Mouse (Mus musculus) Patski (cell line): ENCODE data around the gene Rnd1. TPM values are rescaled to one million over a fixed set of nuclear protein-coding genes. Genes with fewer than 3 reads are reported as not detected.

Experiments used
- ATAC-seq: fragments of 100-300 bp; one replicate; pipeline ENCODE4 v1.8.0; 2021
- CTCF ChIA-PET: fragments of 350-600 bp; sonication (Branson Sonifier 250); formaldehyde crosslinking; loops from one replicate; lab custom pipeline; 2022; ENCODE audit warnings: inconsistent platforms; lab: Charles Lee
- POLR2A ChIA-PET: fragments of 350-600 bp; sonication (Branson Sonifier 250); formaldehyde crosslinking; loops from one replicate; lab custom pipeline; 2022; ENCODE audit warnings: antibody characterized with exemption, inconsistent platforms; lab: Charles Lee
- DNase-seq: peaks from one replicate; pipeline ENCODE4 v3.0.0-alpha.2; 2011; ENCODE audit warnings: low read depth, low spot score
- H3K27me3 ChIP-seq: fragments of 371-371 bp; one replicate; pipeline ENCODE4 v1.5.1; 2021
- CTCF ChIP-seq: fragments of 100-300 bp; IDR thresholded peaks from one replicate; pipeline ENCODE4 v1.5.1; 2021
- in situ Hi-C: fragments of 300-500 bp; cut with MboI; formaldehyde crosslinking; loops from 3 replicates; pipeline ENCODE4 v1.11.1; 2018; ENCODE audit warnings: low pct_unique_long_range_greater_than_20kb, mixed read lengths
- polyA plus RNA-seq: library from polyadenylated mRNA; unstranded; gene quantifications from one replicate; pipeline ENCODE4 v1.2.3, GENCODE M21; 2021

The Rnd1 gene
- 14.8 TPM for polyA plus RNA-seq

DNA sequence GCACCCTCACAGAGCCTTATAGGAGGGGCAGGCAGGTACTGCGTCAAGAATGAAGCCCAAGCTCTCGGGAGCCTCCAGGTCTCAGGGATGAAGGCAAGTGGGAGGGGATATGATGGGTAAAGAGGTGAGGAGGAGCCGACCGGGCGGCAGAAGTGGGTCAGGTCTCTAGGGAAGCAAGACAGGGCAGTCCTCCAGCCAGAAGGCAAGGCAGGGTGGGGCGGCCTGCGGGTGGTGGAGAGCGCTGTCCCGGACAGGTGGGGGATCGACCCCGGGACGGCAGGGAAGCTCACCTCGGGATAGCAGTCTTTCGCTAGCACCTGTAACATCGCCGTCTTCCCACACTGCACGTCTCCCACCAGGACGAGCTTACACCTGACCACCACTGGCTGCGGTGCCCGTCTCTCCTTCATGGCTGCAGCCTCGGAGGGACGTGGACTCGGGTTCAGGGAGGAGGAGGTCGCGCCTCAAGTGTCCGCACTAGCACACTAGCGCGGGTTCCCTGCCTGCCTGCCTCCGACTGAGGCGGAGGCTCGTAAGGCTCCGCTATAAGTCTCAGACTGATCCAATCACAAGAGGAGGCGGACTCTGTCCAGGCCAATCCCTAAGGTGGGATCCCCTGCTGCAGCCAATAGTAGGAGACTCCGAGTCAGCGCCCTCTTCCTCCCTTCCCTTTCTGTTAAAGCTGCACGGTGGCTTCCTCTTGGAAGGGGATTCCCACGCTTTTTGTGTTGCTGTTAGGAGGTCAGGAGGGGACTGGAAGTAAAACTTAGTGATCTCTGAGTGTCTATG, at the start of gene Rnd1:
Rnd1 (minus strand) TSS at position 522 of the 789 bp plus-strand sequence.
- ATAC-seq (peak; percentile 94), DNase-seq (peak; percentile 61)
- no peaks in the 10 kb centered on the region for H3K27me3 ChIP-seq
- TF ChIP-seq CTCF: no peak
- in situ Hi-C loops: no loop called here
- ChIA-PET POLR2A (interaction anchor here (0.7 to 2.2 kb wide), 2 partner anchors 9 to 14 kb away, joined by 3 to 7 read pairs; partner anchors contain the start of gene Ddx23), CTCF (interaction anchor here (0.7 to 1.9 kb wide), 4 partner anchors 13 to 70 kb away, joined by 3 to 5 read pairs (median 4); no protein-coding TSS in a partner anchor)

DNA sequence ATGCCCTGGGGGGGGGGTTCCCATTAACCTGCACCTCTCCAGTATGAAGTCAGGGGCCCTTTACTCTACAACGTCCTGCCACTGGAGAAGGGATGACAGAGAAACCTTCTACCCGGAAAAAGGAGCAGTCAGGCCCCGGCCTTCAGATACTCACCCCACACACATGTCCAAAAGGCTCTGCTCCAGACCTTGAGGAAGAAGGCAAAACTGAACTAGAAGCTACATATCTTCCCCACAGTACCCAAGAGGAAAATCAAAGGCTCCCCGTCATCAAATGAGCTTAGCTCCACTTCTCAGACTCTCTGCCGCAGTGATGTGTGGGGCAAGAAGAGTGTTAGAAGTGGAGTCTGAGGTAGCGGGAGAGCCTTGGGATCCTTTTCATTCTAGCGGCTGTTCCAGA, 49.5 kb upstream of the Rnd1 start:
- DNase-seq (no peak), ATAC-seq (no peak)
- in situ Hi-C loops: no loop called here
- H3K27me3 ChIP-seq: no peaks in the 10 kb centered on the region
- POLR2A ChIA-PET: no interaction called here
- no peak for TF ChIP-seq CTCF
- CTCF ChIA-PET: interaction anchor here (1.4 kb wide), 1 partner anchor 12 kb away, joined by 4 read pairs; no protein-coding TSS in a partner anchor

GRCm38 (mm10) chr15:98726079-98726478, 48.8 kb upstream of the Rnd1 start:
- POLR2A ChIA-PET: no interaction called here
- no peaks in the 10 kb centered on the region for H3K27me3 ChIP-seq
- in situ Hi-C loops: no loop called here
- ATAC-seq: no peak
- DNase-seq: no peak
- TF ChIP-seq CTCF: no peak
- CTCF ChIA-PET: no interaction called here

- TF ChIP-seq CTCF: no peak
- POLR2A ChIA-PET: interaction anchor here (1.2 kb wide), 1 partner anchor 9 kb away, joined by 4 read pairs; no protein-coding TSS in a partner anchor
- DNase-seq (no peak), ATAC-seq (no peak)
- CTCF ChIA-PET: interaction anchor here (1.0 to 1.6 kb wide), 2 partner anchors 9 to 11 kb away, joined by 3 to 4 read pairs; no protein-coding TSS in a partner anchor
- no peaks in the 10 kb centered on the region for H3K27me3 ChIP-seq
- in situ Hi-C loops: no loop called here
These were observed 47.2 kb upstream of the Rnd1 start for GRCm38 (mm10) chr15:98724441-98724840.

- TF ChIP-seq CTCF: no peak
- no peak for DNase-seq
- H3K27me3 ChIP-seq: no peaks in the 10 kb centered on the region
- in situ Hi-C loops: no loop called here
- ChIA-PET CTCF (interaction anchor here (1.7 kb wide), 1 partner anchor 11 kb away, joined by 6 read pairs; no protein-coding TSS in a partner anchor), POLR2A (interaction anchor here (0.6 kb wide), 2 partner anchors 8 to 41 kb away, joined by 3 read pairs; no protein-coding TSS in a partner anchor)
- ATAC-seq: no peak
These were observed 45.6 kb upstream of the Rnd1 start for GRCm38 (mm10) chr15:98722854-98723253.

GRCm38 (mm10) chr15:98722191-98722590, 44.9 kb upstream of the Rnd1 start:
- ChIA-PET POLR2A (interaction anchor here (0.6 to 1.0 kb wide), 3 partner anchors 8 to 42 kb away, joined by 3 read pairs; no protein-coding TSS in a partner anchor), CTCF (interaction anchor here (1.7 kb wide), 1 partner anchor 11 kb away, joined by 6 read pairs; no protein-coding TSS in a partner anchor)
- no peak for DNase-seq
- H3K27me3 ChIP-seq: no peaks in the 10 kb centered on the region
- in situ Hi-C loops: no loop called here
- no peak for ATAC-seq
- no peak for TF ChIP-seq CTCF

GRCm38 (mm10) chr15:98717301-98717700, 40.0 kb upstream of the Rnd1 start:
- DNase-seq (no peak), ATAC-seq (no peak)
- no peak for TF ChIP-seq CTCF
- in situ Hi-C loops: no loop called here
- ChIA-PET POLR2A (no interaction called here), CTCF (no interaction called here)
- no peaks in the 10 kb centered on the region for H3K27me3 ChIP-seq

- no peak for DNase-seq
- CTCF ChIA-PET: interaction anchor here (0.9 to 2.0 kb wide), 5 partner anchors 10 to 85 kb away, joined by 3 to 5 read pairs (median 3); partner anchors contain the start of gene Wnt1
- POLR2A ChIA-PET: no interaction called here
These were observed 37.0 kb upstream of the Rnd1 start for GRCm38 (mm10) chr15:98714230-98714652.

GRCm38 (mm10) chr15:98710442-98710841, 33.2 kb upstream of the Rnd1 start:
- ATAC-seq (peak; percentile 44), DNase-seq (no peak)
- TF ChIP-seq CTCF: peak; percentile 93
- in situ Hi-C loops: no loop called here
- H3K27me3 ChIP-seq: no peaks in the 10 kb centered on the region
- ChIA-PET CTCF (no interaction called here), POLR2A (no interaction called here)

More at GRCm38 (mm10) chr15:98714230-98714652, 37.0 kb upstream of the Rnd1 start:
- ATAC-seq: no peak
- TF ChIP-seq CTCF: no peak
- H3K27me3 ChIP-seq: no peaks in the 10 kb centered on the region
- in situ Hi-C loops: no loop called here

DNA sequence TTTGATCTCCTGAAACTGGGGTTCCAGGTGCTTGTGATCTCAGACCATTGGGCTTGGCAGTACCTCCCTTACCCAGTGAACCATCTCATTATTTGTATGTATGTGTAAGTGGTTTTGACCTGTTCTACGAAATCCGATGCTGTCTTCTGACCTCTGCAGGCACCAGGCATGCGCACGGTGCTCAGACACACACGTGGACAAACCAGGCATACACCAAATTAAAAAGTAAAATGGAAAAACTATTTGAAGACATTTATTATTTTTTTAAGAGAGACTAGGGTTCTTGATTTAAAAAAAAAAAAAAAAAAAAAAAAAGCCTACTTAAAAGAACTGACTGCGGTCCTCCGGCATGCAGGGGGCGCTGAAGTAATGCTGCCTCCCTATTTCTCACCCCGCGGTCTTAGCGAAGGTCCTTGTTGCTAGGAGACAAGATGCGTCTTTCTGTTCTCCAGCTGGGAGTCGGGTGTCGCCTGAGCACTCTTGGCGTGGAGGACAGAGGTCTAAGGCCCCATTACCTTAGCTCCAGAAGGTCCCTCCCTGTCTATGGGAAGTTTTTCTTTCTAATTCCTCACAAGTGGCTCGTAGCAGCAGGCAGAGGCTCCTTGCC, 30.6 kb upstream of the Rnd1 start, which contains the start of gene Ccdc65:
Ccdc65 (plus strand) TSS at position 442 of the 607 bp plus-strand sequence.
- no peak for ATAC-seq
- peak; percentile 83 for TF ChIP-seq CTCF
- CTCF ChIA-PET: interaction anchor here (0.6 to 2.2 kb wide), 5 partner anchors 9 to 112 kb away, joined by 3 to 8 read pairs (median 3); no protein-coding TSS in a partner anchor
- H3K27me3 ChIP-seq: no peaks in the 10 kb centered on the region
- peak; percentile 69 for DNase-seq
- in situ Hi-C loops: loop anchor here (5.0 kb wide), 1 partner anchor 79 kb away; the partner anchor contains the start of gene Wnt1
- POLR2A ChIA-PET: interaction anchor here (0.6 to 0.7 kb wide), 3 partner anchors 12 to 45 kb away, joined by 3 to 5 read pairs (median 3); no protein-coding TSS in a partner anchor
